Mouse (Mus musculus) adrenal gland (tissue): ENCODE data around the gene Atxn7.

Experiments used
- intact Hi-C: fragments of 180-260 bp; cut with DNase I; formaldehyde crosslinking; loops from one replicate; pipeline ENCODE4 v1.15.1; 2025

Atxn7 gene

DNA sequence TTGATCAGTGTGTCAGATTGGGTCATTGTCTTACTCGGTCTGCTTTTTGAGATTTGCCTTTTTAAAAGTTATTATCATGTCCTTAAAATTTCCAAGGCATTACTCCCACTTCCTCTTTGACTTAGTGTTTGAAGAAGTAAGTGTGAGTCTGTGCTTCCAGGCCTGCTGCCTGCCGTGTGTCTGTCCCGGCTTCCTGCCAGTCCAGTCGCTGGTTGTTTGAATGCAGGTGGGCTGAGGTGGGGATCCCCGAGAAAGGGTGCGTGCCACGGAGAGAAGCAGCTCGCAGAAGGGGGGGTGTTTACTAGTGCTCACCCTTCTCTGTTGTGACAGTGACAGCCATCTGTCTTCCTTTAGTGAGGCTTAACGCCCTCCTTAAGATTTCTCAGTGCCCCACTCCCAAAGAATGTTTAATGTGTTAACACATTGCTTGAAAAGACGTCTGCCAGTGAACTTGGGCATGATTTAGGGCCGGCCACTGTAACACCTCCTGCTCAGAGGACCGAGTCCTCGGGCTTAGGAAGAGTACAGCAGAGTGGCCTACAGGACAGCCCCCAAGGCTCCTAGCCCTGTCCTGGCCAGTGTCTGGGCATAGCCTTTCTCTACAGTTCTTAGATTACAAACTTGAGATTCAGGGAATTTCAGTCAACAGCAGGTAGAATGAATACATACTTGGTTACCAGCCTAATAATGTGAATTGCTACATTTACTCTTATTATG, 143.1 kb downstream of the Atxn7 start:
- intact Hi-C loops = no loop called here

DNA sequence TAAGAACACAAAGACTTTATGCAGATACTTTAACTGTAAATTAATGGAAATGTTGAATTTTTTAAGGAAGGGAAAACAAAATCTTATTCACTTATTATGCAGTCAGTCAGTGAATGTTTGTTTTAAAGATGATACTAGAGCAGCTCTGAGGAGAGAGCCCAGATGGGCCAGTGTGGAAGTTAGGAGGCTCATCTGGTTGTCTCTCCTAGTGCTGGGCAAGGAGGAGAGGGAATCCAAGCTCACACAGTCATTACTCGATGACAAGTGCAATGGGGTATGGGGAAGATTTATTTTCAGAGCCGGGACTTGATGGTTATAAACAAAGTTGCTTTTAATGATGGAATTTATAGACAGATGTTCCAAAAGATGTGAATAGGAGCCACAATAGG, 143.7 kb downstream of the Atxn7 start:
- intact Hi-C loops = no loop called here

DNA sequence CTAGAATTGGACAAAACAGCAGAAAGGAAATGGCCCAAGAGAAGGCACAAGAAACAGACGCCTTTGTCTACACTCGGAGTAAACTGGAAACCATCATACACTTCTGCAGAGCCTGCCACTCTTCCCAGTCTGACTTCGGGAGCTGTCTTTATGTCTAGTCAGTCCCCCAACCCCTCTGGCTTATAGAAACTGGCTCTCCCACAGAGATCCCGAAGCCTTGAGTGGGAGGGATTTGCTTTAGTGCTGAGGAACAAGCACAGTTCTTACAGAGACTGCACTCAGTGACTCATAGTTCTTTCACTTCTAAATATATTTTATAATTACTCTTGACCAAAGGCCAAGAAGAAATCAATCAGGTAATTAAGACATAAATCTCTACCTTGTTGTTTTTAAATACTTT, 149.5 kb downstream of the Atxn7 start:
- intact Hi-C loops = no loop called here

DNA sequence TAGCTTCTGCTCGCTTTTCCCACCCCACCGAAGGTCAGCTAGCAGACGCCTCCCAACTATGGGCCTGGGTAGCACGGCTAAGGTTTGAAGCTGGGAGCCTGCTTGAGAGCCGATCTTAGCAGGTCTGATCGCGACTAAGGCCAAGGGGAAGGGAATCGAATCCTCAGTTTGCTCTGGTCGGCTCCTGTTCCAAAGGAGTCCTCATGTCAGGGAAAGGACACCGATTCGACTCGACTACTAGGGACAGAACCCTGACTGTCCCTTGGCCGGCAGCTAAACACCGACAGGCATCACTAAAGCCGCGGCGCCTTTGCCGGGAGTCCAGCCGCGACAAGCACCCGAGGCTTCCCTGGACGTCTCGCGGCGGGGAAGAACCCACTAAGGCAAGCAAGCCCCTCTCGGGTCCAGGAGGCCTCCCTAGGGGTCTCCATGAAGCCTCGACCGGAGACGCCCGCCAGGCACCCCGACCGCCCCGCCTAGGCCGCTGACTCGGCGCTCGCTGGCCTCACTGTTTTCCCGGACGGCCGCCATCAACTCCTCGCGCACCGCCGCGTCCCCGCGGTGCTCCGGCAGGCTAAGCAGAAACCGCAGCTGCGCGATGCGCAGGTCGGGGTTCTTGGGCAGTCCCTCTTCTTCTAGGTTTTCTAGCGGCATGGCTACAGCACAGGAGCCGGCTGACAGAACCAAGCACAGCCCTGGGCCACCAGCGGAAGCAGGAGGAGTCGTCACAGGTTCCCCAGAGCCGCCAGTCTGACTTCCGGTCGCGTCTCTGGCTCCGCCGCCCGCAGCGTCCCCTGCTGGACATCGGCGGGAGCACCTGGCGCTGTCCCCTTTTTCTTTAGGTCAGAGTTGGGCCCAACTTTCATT, 159.2 kb downstream of the Atxn7 start, which contains the start of gene Psmd6:
Gene Psmd6, minus strand, starts transcription at position 755 of the 867 bp plus-strand sequence.
- intact Hi-C loops = loop anchor here (10.0 kb wide), 1 partner anchor 224 kb away; the partner anchor contains the start of gene Il3ra
